Mouse (Mus musculus): ENCODE data around the gene 2610318N02Rik. TPM values are rescaled to one million over a fixed set of nuclear protein-coding genes. Genes with fewer than 3 reads are reported as not detected.
A peak's percentile ranks its signal among the peaks of the same experiment; 100 is the strongest.

Gene 2610318N02Rik
- polyA plus RNA-seq, 1 experiment from 2014 or later = 153 TPM

GRCm38 (mm10) chr16:17086669-17087193, 38.2 kb downstream of the 2610318N02Rik start:
- Histone ChIP-seq H3K4me3 (no peak overlapping the region), H3K4me1 (no peaks in the 10 kb centered on the region), H3K9me3 (no peaks in the 10 kb centered on the region), H3K36me3 (replicated peaks) (peaks cover 100% of the 10 kb centered on the region), H3K27me3 (ENCODE audit: poor library complexity, severe bottlenecking) (no peaks in the 10 kb centered on the region), H3K27ac (no peak overlapping the region)
- no peak for DNase-seq (ENCODE audit: extremely low spot score, low spot score)
- WGBS = 88% methylated on average over 13 of the region's 13 CpGs

GRCm38 (mm10) chr16:17086241-17086640, 38.7 kb downstream of the 2610318N02Rik start:
- Histone ChIP-seq H3K36me3 (replicated peaks) (peaks cover 100% of the 10 kb centered on the region), H3K27me3 (ENCODE audit: poor library complexity, severe bottlenecking) (no peaks in the 10 kb centered on the region)
- 91% methylated on average over 3 of the region's 3 CpGs for WGBS

GRCm38 (mm10) chr16:17085636-17086035, 39.3 kb downstream of the 2610318N02Rik start:
- H3K9me3 ChIP-seq = no peaks in the 10 kb centered on the region
- no peaks in the 10 kb centered on the region for H3K4me1 ChIP-seq
- DNase-seq (ENCODE audit: extremely low spot score, low spot score) = no peak
- H3K36me3 ChIP-seq (replicated peaks) = peaks cover 99% of the 10 kb centered on the region
- H3K4me3 ChIP-seq = no peak overlapping the region
- H3K27me3 ChIP-seq (ENCODE audit: poor library complexity, severe bottlenecking) = no peaks in the 10 kb centered on the region
- 89% methylated on average over 4 of the region's 4 CpGs for WGBS
- H3K27ac ChIP-seq = no peak overlapping the region

More at GRCm38 (mm10) chr16:17086241-17086640, 38.7 kb downstream of the 2610318N02Rik start:
- Histone ChIP-seq H3K4me1 (no peaks in the 10 kb centered on the region), H3K27ac (no peak overlapping the region), H3K4me3 (no peak overlapping the region), H3K9me3 (no peaks in the 10 kb centered on the region)
- DNase-seq (ENCODE audit: extremely low spot score, low spot score) = no peak

GRCm38 (mm10) chr16:17082121-17082792, 42.7 kb downstream of the 2610318N02Rik start:
- no peak overlapping the region for H3K27ac ChIP-seq
- H3K36me3 ChIP-seq (replicated peaks) = peaks cover 98% of the 10 kb centered on the region
- H3K9me3 ChIP-seq = no peaks in the 10 kb centered on the region
- no peak for DNase-seq (ENCODE audit: extremely low spot score, low spot score)
- WGBS = 91% methylated on average over 6 of the region's 6 CpGs
- no peaks in the 10 kb centered on the region for H3K27me3 ChIP-seq (ENCODE audit: poor library complexity, severe bottlenecking)
- H3K4me1 ChIP-seq = no peaks in the 10 kb centered on the region
- H3K4me3 ChIP-seq = no peak overlapping the region

DNA sequence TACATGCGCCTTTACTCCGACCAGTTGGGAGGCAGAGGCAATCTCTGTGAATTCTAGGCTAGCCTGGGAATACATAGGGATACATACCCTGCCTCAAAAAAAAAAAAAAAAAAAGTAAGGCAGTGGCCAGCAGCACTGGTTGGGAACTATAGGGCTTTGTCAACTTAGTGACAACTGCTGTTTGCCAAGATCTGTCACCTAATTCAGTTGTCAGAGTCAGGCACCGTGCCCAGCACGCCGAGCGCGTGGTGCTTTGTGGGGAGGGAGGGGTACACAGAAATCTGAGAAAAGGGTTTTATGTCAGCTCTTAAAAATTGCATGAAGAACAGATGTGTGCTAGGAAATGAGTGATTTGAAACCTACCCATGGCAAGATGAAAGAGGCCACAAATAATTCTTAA, 46.9 kb downstream of the 2610318N02Rik start:
- Histone ChIP-seq H3K9me3 (peaks cover 16% of the 10 kb centered on the region; the same call in 1 of the 2 replicates), H3K27me3 (ENCODE audit: poor library complexity, severe bottlenecking) (no peaks in the 10 kb centered on the region), H3K4me1 (no peaks in the 10 kb centered on the region), H3K4me3 (no peak overlapping the region), H3K36me3 (replicated peaks) (peaks cover 98% of the 10 kb centered on the region), H3K27ac (no peak overlapping the region)
- DNase-seq (ENCODE audit: extremely low spot score, low spot score) = no peak
- WGBS = 96% methylated on average over 7 of the region's 7 CpGs

- no peaks in the 10 kb centered on the region for H3K27me3 ChIP-seq (ENCODE audit: poor library complexity, severe bottlenecking)
- DNase-seq (ENCODE audit: extremely low spot score, low spot score) = no peak
- no peak overlapping the region for H3K4me3 ChIP-seq
- H3K36me3 ChIP-seq (replicated peaks) = peaks cover 97% of the 10 kb centered on the region
- H3K27ac ChIP-seq = no peak overlapping the region
- peaks cover 16% of the 10 kb centered on the region; the same call in 1 of the 2 replicates for H3K9me3 ChIP-seq
- peaks cover 3% of the 10 kb centered on the region; the same call in 1 of the 2 replicates for H3K4me1 ChIP-seq
Observed at GRCm38 (mm10) chr16:17076869-17077268, 48.1 kb downstream of the 2610318N02Rik start.

DNA sequence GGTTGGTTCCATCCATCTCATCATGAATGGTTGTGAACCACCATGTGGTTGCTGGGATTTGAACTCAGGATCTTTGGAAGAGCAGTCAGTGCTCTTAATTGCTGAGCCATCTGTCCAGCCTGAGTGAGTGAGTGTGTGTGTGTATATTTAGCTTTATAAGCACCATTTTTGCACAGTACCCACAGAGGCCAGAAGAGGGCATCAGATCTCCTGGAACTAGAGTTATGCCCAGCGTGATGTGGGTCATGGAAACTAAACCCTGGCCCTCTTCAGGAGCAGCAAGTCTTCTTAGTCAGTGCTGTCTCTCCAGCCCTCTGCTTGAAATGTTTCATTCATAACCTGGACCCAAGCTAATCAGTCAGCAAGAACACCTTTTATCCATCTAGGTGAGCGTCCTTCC, 48.7 kb downstream of the 2610318N02Rik start:
- Histone ChIP-seq H3K4me1 (peaks cover 7% of the 10 kb centered on the region; the same call in 1 of the 2 replicates), H3K4me3 (no peak overlapping the region), H3K9me3 (peaks cover 16% of the 10 kb centered on the region; the same call in 1 of the 2 replicates), H3K27ac (no peak overlapping the region), H3K36me3 (replicated peaks) (peaks cover 95% of the 10 kb centered on the region), H3K27me3 (ENCODE audit: poor library complexity, severe bottlenecking) (no peaks in the 10 kb centered on the region)
- no peak for DNase-seq (ENCODE audit: extremely low spot score, low spot score)
- WGBS = 93% methylated on average over 2 of the region's 2 CpGs

GRCm38 (mm10) chr16:17073000-17073399, 52.0 kb downstream of the 2610318N02Rik start:
- peaks cover 64% of the 10 kb centered on the region for H3K36me3 ChIP-seq (replicated peaks)

GRCm38 (mm10) chr16:17070716-17071115, 54.3 kb downstream of the 2610318N02Rik start:
- WGBS = 58% methylated on average over 6 of the region's 6 CpGs

More at GRCm38 (mm10) chr16:17073000-17073399, 52.0 kb downstream of the 2610318N02Rik start:
- no peak for DNase-seq (ENCODE audit: extremely low spot score, low spot score)
- H3K9me3 ChIP-seq = peaks cover 16% of the 10 kb centered on the region; the same call in 1 of the 2 replicates
- H3K27ac ChIP-seq = no peak overlapping the region
- no peaks in the 10 kb centered on the region for H3K27me3 ChIP-seq (ENCODE audit: poor library complexity, severe bottlenecking)
- 95% methylated on average over 7 of the region's 7 CpGs for whole genome bisulfite sequencing
- no peak overlapping the region for H3K4me3 ChIP-seq
- peaks cover 20% of the 10 kb centered on the region for H3K4me1 ChIP-seq

DNA sequence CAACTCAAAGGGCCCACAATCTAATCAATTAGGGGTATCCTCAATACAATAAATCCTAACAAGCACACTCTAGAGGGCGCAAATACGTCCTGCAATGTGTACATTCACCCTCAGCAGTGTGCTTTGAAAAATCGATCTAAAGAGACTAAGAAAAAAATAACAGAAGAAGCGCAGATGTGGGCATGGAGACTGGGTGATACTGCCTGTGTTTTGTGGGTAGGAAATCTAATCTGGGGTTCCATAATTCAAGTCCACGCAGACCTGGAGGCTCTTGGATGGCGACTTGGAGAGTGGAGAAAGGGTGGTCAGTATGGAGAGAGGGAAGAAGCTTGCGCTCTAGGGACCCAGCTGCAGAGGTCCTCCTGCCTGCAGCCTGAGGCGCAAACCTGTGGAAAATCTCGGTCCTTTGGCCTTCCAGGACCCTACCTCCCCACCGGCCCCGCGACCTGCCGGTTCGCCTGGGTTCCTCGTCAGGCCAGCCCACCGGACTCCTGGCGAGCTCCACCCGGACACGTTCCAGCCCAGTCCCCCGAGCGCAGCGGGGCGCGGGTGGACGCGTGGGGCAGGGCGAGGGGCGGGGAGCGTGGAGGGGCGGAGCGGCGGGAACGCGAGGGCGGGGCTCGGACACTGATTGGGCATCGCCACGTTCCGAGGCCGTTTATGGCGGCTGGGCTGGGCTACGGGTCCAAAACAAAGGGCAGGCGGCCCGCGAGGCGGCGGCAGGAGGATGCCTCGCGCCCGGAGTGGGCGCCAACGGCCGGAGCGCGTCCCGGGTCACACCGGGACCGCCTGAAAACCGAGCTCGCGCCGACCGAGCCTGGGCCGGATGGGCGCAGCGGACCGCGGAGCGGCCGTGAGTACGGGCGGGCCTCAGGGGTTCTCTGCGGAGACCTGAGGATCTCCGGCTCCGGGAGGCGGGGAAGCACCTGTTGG, 55.2 kb downstream of the 2610318N02Rik start, which contains the start of gene Ypel1:
Gene Ypel1 (plus strand): TSS at position 186 of the 933 bp plus-strand sequence.
- no peaks in the 10 kb centered on the region for H3K27me3 ChIP-seq (ENCODE audit: poor library complexity, severe bottlenecking)
- peak within 1 kb of the TSS; percentile 96 for H3K27ac ChIP-seq
- under 1% methylated on average over 76 of the region's 76 CpGs for WGBS
- peak; percentile 94 for DNase-seq (ENCODE audit: extremely low spot score, low spot score)
- H3K4me1 ChIP-seq = peaks cover 20% of the 10 kb centered on the region
- H3K9me3 ChIP-seq = peaks cover under 1% of the 10 kb centered on the region; the same call in 1 of the 2 replicates
- H3K36me3 ChIP-seq (replicated peaks) = peaks cover 31% of the 10 kb centered on the region
- H3K4me3 ChIP-seq = peak within 1 kb of the TSS; percentile 71

More at GRCm38 (mm10) chr16:17070716-17071115, 54.3 kb downstream of the 2610318N02Rik start:
- peak overlapping the region; percentile 71 for H3K4me3 ChIP-seq
- peaks cover 10% of the 10 kb centered on the region; the same call in 1 of the 2 replicates for H3K9me3 ChIP-seq
- peaks cover 41% of the 10 kb centered on the region for H3K36me3 ChIP-seq (replicated peaks)
- H3K27ac ChIP-seq = peak overlapping the region; percentile 96
- H3K4me1 ChIP-seq = peaks cover 20% of the 10 kb centered on the region
- no peaks in the 10 kb centered on the region for H3K27me3 ChIP-seq (ENCODE audit: poor library complexity, severe bottlenecking)
- DNase-seq (ENCODE audit: extremely low spot score, low spot score) = no peak

DNA sequence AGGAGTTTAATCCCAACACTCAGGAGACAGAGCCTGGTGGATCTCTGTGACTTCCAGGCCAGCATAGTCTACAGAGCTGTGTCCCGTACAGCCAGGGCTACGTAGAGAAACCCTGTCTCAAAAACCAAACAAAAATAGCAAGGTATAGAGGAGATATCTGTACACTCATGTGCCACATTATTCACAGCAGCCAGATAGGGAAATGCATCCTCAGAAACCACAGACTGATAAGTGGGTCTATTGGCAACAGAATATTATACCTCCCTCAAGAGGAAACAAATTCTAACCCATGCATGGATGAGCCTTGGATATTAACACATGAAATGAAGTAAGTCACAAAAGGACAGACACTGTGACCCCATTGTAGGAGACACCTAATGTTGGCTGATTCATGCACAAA, 57.4 kb downstream of the 2610318N02Rik start:
- 85% methylated on average over 2 of the region's 2 CpGs for WGBS
- Histone ChIP-seq H3K9me3 (no peaks in the 10 kb centered on the region), H3K27ac (no peak overlapping the region), H3K36me3 (replicated peaks) (peaks cover 9% of the 10 kb centered on the region), H3K4me1 (peaks cover 20% of the 10 kb centered on the region), H3K27me3 (ENCODE audit: poor library complexity, severe bottlenecking) (no peaks in the 10 kb centered on the region), H3K4me3 (no peak overlapping the region)
- DNase-seq (ENCODE audit: extremely low spot score, low spot score) = no peak
